Mouse (Mus musculus) cerebellum, adult (tissue): ENCODE measurements around the gene Nrap.
"Not testable (repeated sequence)": the region's sequence is repeated elsewhere in the genome, so short reads cannot be mapped to it uniquely, and the experiment has no call there.

Experiments used
- ATAC-seq: cut with Nextera tagmentation; 2 replicates; pipeline ENCODE4 v1.9.2; 2017; ENCODE audit warnings: mild to moderate bottlenecking, moderate library complexity, mixed read lengths; ENCODE audit not compliant: insufficient number of reproducible peaks, low FRiP score, low TSS enrichment

Nrap gene

GRCm38 (mm10) chr19:56366625-56367024 is 23.2 kb downstream of the Nrap start:
- no peak for ATAC-seq

- ATAC-seq: no peak
Measured at GRCm38 (mm10) chr19:56366168-56366567, 23.7 kb downstream of the Nrap start.

GRCm38 (mm10) chr19:56364563-56364962 is 25.3 kb downstream of the Nrap start:
- ATAC-seq: no peak

- ATAC-seq: no peak
Measured at GRCm38 (mm10) chr19:56363721-56364460, 25.9 kb downstream of the Nrap start.

- ATAC-seq: no peak
Measured at GRCm38 (mm10) chr19:56358890-56359289, 30.9 kb downstream of the Nrap start.

- ATAC-seq: not testable (repeated sequence)
Measured at GRCm38 (mm10) chr19:56357374-56357708, 32.5 kb downstream of the Nrap start.

GRCm38 (mm10) chr19:56356480-56357373 is 33.1 kb downstream of the Nrap start:
- no peak for ATAC-seq

- ATAC-seq: no peak
Measured at GRCm38 (mm10) chr19:56355201-56355600, 34.6 kb downstream of the Nrap start.

- ATAC-seq: no peak
Measured at GRCm38 (mm10) chr19:56353689-56354088, 36.1 kb downstream of the Nrap start.

GRCm38 (mm10) chr19:56349295-56349694 is 40.5 kb downstream of the Nrap start:
- no peak for ATAC-seq

- ATAC-seq: no peak
Measured at GRCm38 (mm10) chr19:56346750-56347149, 43.1 kb downstream of the Nrap start.

- ATAC-seq: no peak
Measured at GRCm38 (mm10) chr19:56346016-56346415, 43.8 kb downstream of the Nrap start.

- ATAC-seq: no peak
Measured at GRCm38 (mm10) chr19:56343869-56344563, 45.8 kb downstream of the Nrap start.

- no peak for ATAC-seq
Measured at GRCm38 (mm10) chr19:56342006-56342405, 47.8 kb downstream of the Nrap start.

- ATAC-seq: no peak
Measured at GRCm38 (mm10) chr19:56336826-56337225, 53.0 kb downstream of the Nrap start.

GRCm38 (mm10) chr19:56336321-56336720 is 53.5 kb downstream of the Nrap start:
- ATAC-seq: no peak

GRCm38 (mm10) chr19:56326243-56326855 is 63.5 kb downstream of the Nrap start:
- no peak for ATAC-seq

- ATAC-seq: no peak
Measured at GRCm38 (mm10) chr19:56325676-56326075, 64.2 kb downstream of the Nrap start.

- no peak for ATAC-seq
Measured at GRCm38 (mm10) chr19:56321303-56321920, 68.4 kb downstream of the Nrap start.

GRCm38 (mm10) chr19:56320186-56320860 is 69.5 kb downstream of the Nrap start:
- ATAC-seq: no peak
